ENCODE assay signal across 26 mouse cellular contexts in the genomic region with DNA sequence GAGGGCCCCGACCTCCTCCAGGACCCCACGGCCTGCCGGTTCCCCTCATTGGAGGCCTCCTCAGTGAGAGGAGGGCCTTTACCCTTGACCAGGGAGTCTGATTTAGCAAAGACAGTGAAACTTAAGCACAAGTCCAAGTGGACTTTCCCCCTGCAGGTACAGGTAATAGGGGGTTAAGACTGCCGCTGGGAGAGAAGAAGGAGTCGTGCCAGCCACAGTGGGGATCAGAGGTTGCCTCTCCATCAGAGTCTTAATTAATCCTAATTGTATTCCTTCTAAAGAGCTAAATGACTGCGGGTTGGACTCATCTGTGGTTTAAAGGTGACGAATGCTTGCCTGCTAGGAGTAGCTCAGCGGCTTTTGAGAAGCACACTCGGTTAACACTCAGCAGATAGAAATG.
A peak's percentile ranks its signal among the peaks of the same experiment; 100 is the strongest.
DNase-seq lines count a peak whose midpoint lies in the region; ATAC-seq and TF ChIP-seq lines count a peak whose summit lies in the region.
"Had no signal": no experiment of that assay in that cellular context is flagged by ENCODE, and none has a peak within 500 bp of the region (broad histone marks: within the 10 kb centered on the region; RNA-seq: fewer than 3 reads in every experiment).

No protein-coding gene starts in this region.

- no peak for DNase-seq in forebrain, embryonic 10.5 days (ENCODE audit: extremely low spot score, low spot score)
- DNase-seq in kidney, adult 8-10 months: peak; percentile 28 to 46
- no peak for DNase-seq in thymus, adult 2 months
- no peak for DNase-seq in layer of hippocampus, adult 2 months (ENCODE audit: low spot score in 2 of 2)
- DNase-seq: adrenal gland, postnatal 10 days; cerebellum, adult 2 months; cerebellum, postnatal 25 days; gastrocnemius, postnatal 10 days; heart, adult 11 months; heart, postnatal 10 days; liver, embryonic 13.5 days; lung, adult 2 months; retina, postnatal 1 day; right cerebral cortex, postnatal 25 days; spleen, adult 18-20 months; thymus, postnatal 14 days had no signal

- no peak overlapping the region for H3K9ac ChIP-seq in forebrain, embryonic 16.5 days (replicated peaks; ENCODE audit: low read depth, low read length)
- H3K9ac ChIP-seq in kidney, embryonic 16.5 days (replicated peaks; ENCODE audit: low read length): no peak overlapping the region
- no peak overlapping the region for H3K9ac ChIP-seq in forebrain, embryonic 15.5 days (replicated peaks)
- H3K9ac ChIP-seq in midbrain, embryonic 13.5 days (replicated peaks): peak overlapping the region; percentile 21; the same call in 1 of the 2 replicates
- H3K9ac ChIP-seq: embryonic facial prominence, embryonic 13.5 days; liver, embryonic 13.5 days; neural tube, embryonic 12.5 days had no signal

- TF ChIP-seq CTCF in thymus, adult 2 months (IDR thresholded peaks at IDR 0.05; ENCODE audit: borderline replicate concordance, control insufficient read depth, extremely low read depth, insufficient read depth, low read length, poor library complexity): no peak
- TF ChIP-seq CTCF in layer of hippocampus, adult 2 months (conservative IDR thresholded peaks at IDR 0.05): no peak

- no peak overlapping the region for H3K4me2 ChIP-seq in forebrain, embryonic 16.5 days (ENCODE audit: low read length)
- no peak overlapping the region for H3K4me2 ChIP-seq in kidney, embryonic 16.5 days (replicated peaks; ENCODE audit: low read depth, low read length)
- H3K4me2 ChIP-seq in forebrain, embryonic 15.5 days (replicated peaks): no peak overlapping the region
- no peak overlapping the region for H3K4me2 ChIP-seq in midbrain, embryonic 13.5 days (replicated peaks)
- H3K4me2 ChIP-seq: embryonic facial prominence, embryonic 13.5 days; heart, embryonic 11.5 days; liver, embryonic 13.5 days; neural tube, embryonic 12.5 days had no signal

- peaks cover 6% of the 10 kb centered on the region; the same call in 1 of the 2 replicates for H3K27me3 ChIP-seq in forebrain, embryonic 10.5 days (ENCODE audit: poor library complexity, severe bottlenecking)
- H3K27me3 ChIP-seq in forebrain, embryonic 16.5 days (replicated peaks; ENCODE audit: control insufficient read depth, insufficient read depth, low read length): no peaks in the 10 kb centered on the region
- no peaks in the 10 kb centered on the region for H3K27me3 ChIP-seq in kidney, embryonic 16.5 days (ENCODE audit: insufficient read depth, low read length)
- H3K27me3 ChIP-seq in forebrain, embryonic 15.5 days: peaks cover 4% of the 10 kb centered on the region; the same call in 1 of the 2 replicates
- peaks cover 16% of the 10 kb centered on the region for H3K27me3 ChIP-seq in midbrain, embryonic 13.5 days
- no peaks in the 10 kb centered on the region for H3K27me3 ChIP-seq in thymus, adult 2 months (ENCODE audit: control insufficient read depth, insufficient read depth, low read length)
- H3K27me3 ChIP-seq: embryonic facial prominence, embryonic 13.5 days; liver, embryonic 13.5 days; neural tube, embryonic 12.5 days had no signal

- H3K4me1 ChIP-seq in forebrain, embryonic 10.5 days: peaks cover 50% of the 10 kb centered on the region
- H3K4me1 ChIP-seq in forebrain, embryonic 16.5 days (replicated peaks; ENCODE audit: control insufficient read depth, insufficient read depth, low read length): peaks cover 30% of the 10 kb centered on the region
- no peaks in the 10 kb centered on the region for H3K4me1 ChIP-seq in kidney, embryonic 16.5 days (ENCODE audit: insufficient read depth, low read length)
- H3K4me1 ChIP-seq in forebrain, embryonic 15.5 days: peaks cover 33% of the 10 kb centered on the region
- H3K4me1 ChIP-seq in midbrain, embryonic 13.5 days (replicated peaks): peaks cover 38% of the 10 kb centered on the region
- no peaks in the 10 kb centered on the region for H3K4me1 ChIP-seq in thymus, adult 2 months (replicated peaks; ENCODE audit: control insufficient read depth, insufficient read depth, low read length)
- H3K4me1 ChIP-seq: embryonic facial prominence, embryonic 13.5 days; liver, embryonic 13.5 days had no signal

- no peaks in the 10 kb centered on the region for H3K36me3 ChIP-seq in forebrain, embryonic 10.5 days (replicated peaks)
- no peaks in the 10 kb centered on the region for H3K36me3 ChIP-seq in forebrain, embryonic 16.5 days (ENCODE audit: control insufficient read depth, insufficient read depth)
- no peaks in the 10 kb centered on the region for H3K36me3 ChIP-seq in kidney, embryonic 16.5 days (ENCODE audit: insufficient read depth, low read length)
- H3K36me3 ChIP-seq in forebrain, embryonic 15.5 days: no peaks in the 10 kb centered on the region
- no peaks in the 10 kb centered on the region for H3K36me3 ChIP-seq in midbrain, embryonic 13.5 days
- H3K36me3 ChIP-seq in thymus, adult 2 months (ENCODE audit: control insufficient read depth, insufficient read depth, low read length): no peaks in the 10 kb centered on the region
- H3K36me3 ChIP-seq: embryonic facial prominence, embryonic 13.5 days; liver, embryonic 13.5 days; neural tube, embryonic 12.5 days had no signal

- WGBS in forebrain, embryonic 10.5 days: 34% methylated on average over 9 of the region's 9 CpGs
- WGBS in forebrain, embryonic 16.5 days: 29% methylated on average over 9 of the region's 9 CpGs
- WGBS in kidney, embryonic 16.5 days: 58% methylated on average over 9 of the region's 9 CpGs
- whole genome bisulfite sequencing in forebrain, embryonic 15.5 days: 20% methylated on average over 9 of the region's 9 CpGs
- WGBS in midbrain, embryonic 13.5 days: 17% methylated on average over 9 of the region's 9 CpGs
- 95% methylated on average over 9 of the region's 9 CpGs for WGBS in thymus, adult 2 months

- no peak for TF ChIP-seq POLR2A in thymus, adult 2 months (IDR thresholded peaks at IDR 0.05; ENCODE audit: control insufficient read depth, extremely low read depth, insufficient read depth, low read length, poor library complexity)

- H3K4me3 ChIP-seq in forebrain, embryonic 10.5 days: no peak overlapping the region
- no peak overlapping the region for H3K4me3 ChIP-seq in forebrain, embryonic 16.5 days (replicated peaks; ENCODE audit: low read length)
- no peak overlapping the region for H3K4me3 ChIP-seq in kidney, embryonic 16.5 days (ENCODE audit: low read length)
- no peak overlapping the region for H3K4me3 ChIP-seq in forebrain, embryonic 15.5 days
- H3K4me3 ChIP-seq in midbrain, embryonic 13.5 days (replicated peaks): no peak overlapping the region
- H3K4me3 ChIP-seq in thymus, adult 2 months (ENCODE audit: control insufficient read depth, insufficient read depth, low read length): no peak overlapping the region
- H3K4me3 ChIP-seq in layer of hippocampus, adult 2 months: no peak overlapping the region
- H3K4me3 ChIP-seq: embryonic facial prominence, embryonic 13.5 days; erythroblast, embryonic 14.5 days; left cerebral cortex, adult 2 months; liver, embryonic 13.5 days; neural tube, embryonic 12.5 days had no signal

- no peak for ATAC-seq in forebrain, embryonic 16.5 days
- no peak for ATAC-seq in kidney, embryonic 16.5 days (ENCODE audit: low FRiP score, low TSS enrichment)
- ATAC-seq in forebrain, embryonic 15.5 days (replicated peaks): no peak
- no peak; the same call in 1 of the 2 replicates for ATAC-seq in midbrain, embryonic 13.5 days
- ATAC-seq: inflammation-experienced regulatory T-cells, adult 6 months had no signal

- H3K9me3 ChIP-seq in forebrain, embryonic 10.5 days: no peaks in the 10 kb centered on the region
- H3K9me3 ChIP-seq in forebrain, embryonic 16.5 days (ENCODE audit: control insufficient read depth, low read length): no peaks in the 10 kb centered on the region
- no peaks in the 10 kb centered on the region for H3K9me3 ChIP-seq in kidney, embryonic 16.5 days (ENCODE audit: low read length)
- H3K9me3 ChIP-seq in forebrain, embryonic 15.5 days: no peaks in the 10 kb centered on the region
- no peaks in the 10 kb centered on the region for H3K9me3 ChIP-seq in midbrain, embryonic 13.5 days
- H3K9me3 ChIP-seq: embryonic facial prominence, embryonic 13.5 days; liver, embryonic 13.5 days; neural tube, embryonic 12.5 days had no signal

- peak overlapping the region; percentile 53; the same call in 1 of the 2 replicates for H3K27ac ChIP-seq in forebrain, embryonic 10.5 days
- H3K27ac ChIP-seq in forebrain, embryonic 16.5 days (ENCODE audit: low read length): no peak overlapping the region
- no peak overlapping the region for H3K27ac ChIP-seq in kidney, embryonic 16.5 days (ENCODE audit: low read length)
- 0 out of 2 replicates have a peak overlapping the region, but pooled peaks have one; percentile 82 for H3K27ac ChIP-seq in forebrain, embryonic 15.5 days (replicated peaks)
- no peak overlapping the region for H3K27ac ChIP-seq in midbrain, embryonic 13.5 days
- H3K27ac ChIP-seq in thymus, adult 2 months (ENCODE audit: control insufficient read depth, insufficient read depth, low read length): no peak overlapping the region
- no peak overlapping the region for H3K27ac ChIP-seq in layer of hippocampus, adult 2 months
- H3K27ac ChIP-seq: embryonic facial prominence, embryonic 13.5 days; left cerebral cortex, adult 2 months; liver, embryonic 13.5 days; neural tube, embryonic 12.5 days had no signal

Comparison
In these comparisons a context has a peak if more than half of its experiments do, and no peak if none do; other contexts are left out.
1. H3K27ac ChIP-seq: peak in forebrain, embryonic 10.5 days (single experiment) and forebrain, embryonic 15.5 days (single experiment); none in forebrain, embryonic 16.5 days (single experiment), kidney, embryonic 16.5 days (single experiment), midbrain, embryonic 13.5 days (single experiment), thymus, adult 2 months (single experiment) and layer of hippocampus, adult 2 months (single experiment).
2. DNase-seq: peak in kidney, adult 8-10 months (2 of 2); none in forebrain, embryonic 10.5 days (single experiment), thymus, adult 2 months (single experiment) and layer of hippocampus, adult 2 months (0 of 2).